Comparison of ENCODE assay signal across 21 mouse cellular contexts in the genomic region with DNA sequence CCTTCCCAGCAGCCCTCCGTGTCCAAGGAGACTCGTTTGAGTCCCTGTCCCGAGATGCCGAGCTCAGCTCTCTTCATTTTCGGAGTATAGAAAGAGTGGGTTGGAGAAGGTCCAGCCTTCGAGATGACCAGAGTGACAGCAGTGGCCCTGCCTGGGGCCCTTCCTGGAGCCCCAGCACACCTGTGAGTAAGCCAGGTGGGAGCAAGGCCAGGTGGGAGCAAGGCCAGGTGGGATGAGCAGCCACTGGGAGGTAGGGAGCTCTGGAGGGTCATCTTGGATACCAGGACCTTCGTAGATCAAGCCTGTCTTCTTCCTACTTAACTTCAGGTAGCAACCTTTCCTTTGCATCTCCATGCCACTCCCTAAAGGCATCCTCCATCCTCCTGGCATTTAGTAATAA. TPM values are rescaled to one million over a fixed set of nuclear protein-coding genes. Genes with fewer than 3 reads are reported as not detected.
DNase-seq lines count a peak whose midpoint lies in the region; ATAC-seq and TF ChIP-seq lines count a peak whose summit lies in the region.
"Had no signal": no experiment of that assay in that cellular context is flagged by ENCODE, and none has a peak within 500 bp of the region (broad histone marks: within the 10 kb centered on the region; RNA-seq: fewer than 3 reads in every experiment).

No protein-coding gene starts in this region.

- H3K27ac ChIP-seq in heart, adult 2 months = peak overlapping the region; percentile 7; the same call in 1 of the 2 replicates
- H3K27ac ChIP-seq in testis, adult 2 months (ENCODE audit: control insufficient read depth, insufficient read depth, low read depth, low read length) = no peak overlapping the region; the same call in none of the 2 replicates
- no peak overlapping the region for H3K27ac ChIP-seq in midbrain, embryonic 11.5 days (ENCODE audit: low read depth, low read length)
- H3K27ac ChIP-seq: embryonic facial prominence, embryonic 12.5 days; heart, embryonic 10.5 days; midbrain, embryonic 13.5 days; neural tube, embryonic 12.5 days; stomach, postnatal 0 days had no signal

- no peak for TF ChIP-seq EP300 in heart, adult 2 months (IDR thresholded peaks at IDR 0.05; ENCODE audit: insufficient read depth, low read depth, low read length)

- peaks cover 6% of the 10 kb centered on the region for H3K79me2 ChIP-seq in heart, adult 2 months (replicated peaks; ENCODE audit: control insufficient read depth, insufficient read depth, low read length)

- no peaks in the 10 kb centered on the region for H3K27me3 ChIP-seq in heart, adult 2 months (ENCODE audit: control insufficient read depth, insufficient read depth, low read length)
- no peaks in the 10 kb centered on the region for H3K27me3 ChIP-seq in testis, adult 2 months (ENCODE audit: control insufficient read depth, insufficient read depth, low read length)
- H3K27me3 ChIP-seq in midbrain, embryonic 11.5 days (ENCODE audit: control insufficient read depth, insufficient read depth, low read length) = no peaks in the 10 kb centered on the region
- H3K27me3 ChIP-seq: embryonic facial prominence, embryonic 12.5 days; midbrain, embryonic 13.5 days; neural tube, embryonic 12.5 days had no signal

- no peak overlapping the region for H3K9ac ChIP-seq in heart, adult 2 months (ENCODE audit: low read depth, low read length)
- no peak overlapping the region for H3K9ac ChIP-seq in midbrain, embryonic 11.5 days (ENCODE audit: low read length)
- H3K9ac ChIP-seq: embryonic facial prominence, embryonic 12.5 days; liver, postnatal 0 days; midbrain, embryonic 13.5 days; neural tube, embryonic 12.5 days had no signal

- no peak for ATAC-seq in erythroblast, adult 5-6 weeks (replicated peaks; ENCODE audit: low FRiP score, poor library complexity, severe bottlenecking)
- ATAC-seq in midbrain, embryonic 11.5 days (ENCODE audit: low FRiP score) = no peak
- ATAC-seq: liver, postnatal 0 days; midbrain, embryonic 13.5 days had no signal

- intact Hi-C loops in heart, adult 2 months (cut with DNase I) = loop anchor here (2.0 kb wide), 1 partner anchor 15 kb away; no protein-coding TSS in a partner anchor

- no peak overlapping the region for H3K4me3 ChIP-seq in heart, adult 2 months
- peak overlapping the region; percentile 1; the same call in 1 of the 2 replicates for H3K4me3 ChIP-seq in testis, adult 2 months (ENCODE audit: control insufficient read depth, low read depth, low read length)
- no peak overlapping the region for H3K4me3 ChIP-seq in midbrain, embryonic 11.5 days (ENCODE audit: low read depth, low read length)
- H3K4me3 ChIP-seq: embryonic facial prominence, embryonic 12.5 days; heart, embryonic 10.5 days; midbrain, embryonic 13.5 days; neural tube, embryonic 12.5 days had no signal

- H3K4me1 ChIP-seq in heart, adult 2 months (ENCODE audit: control insufficient read depth, insufficient read depth, low read length) = peaks cover 34% of the 10 kb centered on the region
- peaks cover 22% of the 10 kb centered on the region for H3K4me1 ChIP-seq in testis, adult 2 months (ENCODE audit: control insufficient read depth, insufficient read depth, low read length)
- H3K4me1 ChIP-seq in midbrain, embryonic 11.5 days (ENCODE audit: control insufficient read depth, insufficient read depth, low read length) = no peaks in the 10 kb centered on the region; the same call in 1 of the 2 replicates

- peaks cover 11% of the 10 kb centered on the region for H3K36me3 ChIP-seq in heart, adult 2 months (ENCODE audit: control insufficient read depth, insufficient read depth, low read length)
- no peaks in the 10 kb centered on the region for H3K36me3 ChIP-seq in testis, adult 2 months (ENCODE audit: control insufficient read depth, insufficient read depth, low read length)
- H3K36me3 ChIP-seq in midbrain, embryonic 11.5 days (ENCODE audit: control insufficient read depth, insufficient read depth, low read length) = no peaks in the 10 kb centered on the region
- H3K36me3 ChIP-seq: embryonic facial prominence, embryonic 12.5 days; heart, embryonic 10.5 days; midbrain, embryonic 13.5 days; neural tube, embryonic 12.5 days had no signal

- no peak for TF ChIP-seq POLR2A in heart, adult 2 months (IDR thresholded peaks at IDR 0.05; ENCODE audit: insufficient read depth, low read depth, low read length)
- TF ChIP-seq POLR2A in testis, adult 2 months (IDR thresholded peaks at IDR 0.05; ENCODE audit: control insufficient read depth, low read depth, low read length) = no peak

- WGBS in heart, adult 2 months = 64% methylated on average over 7 of the region's 7 CpGs
- 86% methylated on average over 7 of the region's 7 CpGs for WGBS in midbrain, embryonic 11.5 days

- no peak overlapping the region for H3K4me2 ChIP-seq in midbrain, embryonic 11.5 days
- H3K4me2 ChIP-seq: embryonic facial prominence, embryonic 12.5 days; midbrain, embryonic 13.5 days; neural tube, embryonic 12.5 days had no signal

- no peak for TF ChIP-seq CTCF in heart, adult 2 months (IDR thresholded peaks at IDR 0.05)
- no peak for TF ChIP-seq CTCF in testis, adult 2 months (IDR thresholded peaks at IDR 0.05; ENCODE audit: control insufficient read depth, insufficient read depth, insufficient replicate concordance, low read depth, low read length)

- peak; percentile 44 for DNase-seq in adrenal gland, postnatal 14 days
- DNase-seq in adrenal gland, adult 8-10 months = no peak
- no peak for DNase-seq in heart, adult 2 months
- no peak for DNase-seq in heart, adult 18-20 months
- DNase-seq in testis, postnatal 10 days (ENCODE audit: low spot score) = no peak
- no peak for DNase-seq in midbrain, embryonic 11.5 days (ENCODE audit: low spot score, missing footprints)
- DNase-seq: adrenal gland, adult 2 months; gastrocnemius, postnatal 14 days; heart, postnatal 4 days; kidney, adult 18-20 months; kidney, postnatal 10 days; liver; liver, postnatal 0 days; thymus, postnatal 25 days had no signal

- no peaks in the 10 kb centered on the region for H3K9me3 ChIP-seq in midbrain, embryonic 11.5 days (ENCODE audit: control insufficient read depth, low read length)
- H3K9me3 ChIP-seq: embryonic facial prominence, embryonic 12.5 days; heart, embryonic 10.5 days; midbrain, embryonic 13.5 days; neural tube, embryonic 12.5 days had no signal

RNA-seq across cellular contexts. Expression of a gene that starts 37.8 kb away (rescaled TPM):
- total RNA-seq in adrenal gland, postnatal 14 days (2021) = 63.9 and 71.4 TPM in 2 replicates
- 10 to 100 TPM; 64.4 to 99.3 (median 78.9) TPM for total RNA-seq in adrenal gland, adult 8-10 months (2022)
- 10 to 100 TPM; 50.0 to 50.7 TPM for total RNA-seq in heart, adult 2 months (2021)
- 21.5 and 29.9 TPM in 2 replicates for polyA plus RNA-seq in heart, adult 2 months (2012; rRNA removed)
- total RNA-seq in heart, adult 18-20 months (2021) = 10 to 100 TPM; 36.7 to 51.5 TPM
- 9.9 TPM in 2 replicates for polyA plus RNA-seq in testis, adult 2 months (2012; rRNA removed)
- 2.3 and 4.0 TPM in 2 replicates for total RNA-seq in erythroblast, adult 5-6 weeks (2015; ENCODE audit: low replicate concordance)
- 2.4 and 3.2 TPM in 2 replicates for total RNA-seq in erythroblast, adult 5-6 weeks (2017; ENCODE audit: low replicate concordance)
- polyA plus RNA-seq in midbrain, embryonic 11.5 days (2014; fragmentation: Nextera tagmentation; extraction: Ambion mirVana) = 1.9 and 2.0 TPM in 2 replicates

Comparison
In these comparisons a context has a peak if more than half of its experiments do, and no peak if none do; other contexts are left out.
1. RNA of a gene that starts 37.8 kb away (total RNA-seq): 64.4 to 99.3 TPM in adrenal gland, adult 8-10 months, 63.9 to 71.4 TPM in adrenal gland, postnatal 14 days, 36.7 to 51.5 TPM in heart, adult 18-20 months and 50.0 to 50.7 TPM in heart, adult 2 months; 2.3 to 4.0 TPM in erythroblast, adult 5-6 weeks; every median in the first group is over 4 times any median in the second.